Mouse (Mus musculus): ENCODE data around the gene Fmnl2. TPM values are rescaled to one million over a fixed set of nuclear protein-coding genes. Genes with fewer than 3 reads are reported as not detected.

The Fmnl2 gene
- polyA plus RNA-seq, 1 experiment: 1.3 TPM

DNA sequence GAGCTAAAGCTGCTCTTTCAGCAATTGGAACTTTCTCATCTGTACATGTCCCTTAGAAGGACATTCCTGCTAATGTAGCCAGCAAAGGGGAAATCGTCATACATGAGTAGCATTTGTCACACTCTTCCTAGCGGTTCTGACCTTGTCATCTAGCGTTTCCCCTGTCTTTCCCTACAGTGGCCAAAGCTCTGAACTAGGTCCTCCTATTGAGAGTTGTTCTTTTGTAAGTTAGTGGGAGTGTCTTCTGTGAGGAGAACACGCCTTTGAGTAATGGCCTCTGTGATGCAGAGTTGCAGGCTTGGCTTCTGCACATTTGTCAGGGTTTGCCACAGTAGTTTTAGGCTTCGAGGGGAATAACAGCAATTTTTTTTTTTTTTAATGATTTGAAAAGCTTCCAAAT is 250.9 kb downstream of the Fmnl2 start:
- Histone ChIP-seq H3K4me1 (ENCODE audit: control insufficient read depth, insufficient read depth, low read length) (no peaks in the 10 kb centered on the region), H3K4me3 (ENCODE audit: control insufficient read depth, low read depth, low read length) (no peak overlapping the region), H3K36me3 (ENCODE audit: control insufficient read depth, insufficient read depth, low read length) (no peaks in the 10 kb centered on the region), H3K27me3 (ENCODE audit: control insufficient read depth, insufficient read depth, low read length) (no peaks in the 10 kb centered on the region), H3K27ac (ENCODE audit: control insufficient read depth, insufficient read depth, low read depth, low read length) (no peak overlapping the region)
- TF ChIP-seq POLR2A (IDR thresholded peaks at IDR 0.05; ENCODE audit: control insufficient read depth, low read depth, low read length) (no peak), CTCF (IDR thresholded peaks at IDR 0.05; ENCODE audit: control insufficient read depth, insufficient read depth, insufficient replicate concordance, low read depth, low read length) (no peak)

DNA sequence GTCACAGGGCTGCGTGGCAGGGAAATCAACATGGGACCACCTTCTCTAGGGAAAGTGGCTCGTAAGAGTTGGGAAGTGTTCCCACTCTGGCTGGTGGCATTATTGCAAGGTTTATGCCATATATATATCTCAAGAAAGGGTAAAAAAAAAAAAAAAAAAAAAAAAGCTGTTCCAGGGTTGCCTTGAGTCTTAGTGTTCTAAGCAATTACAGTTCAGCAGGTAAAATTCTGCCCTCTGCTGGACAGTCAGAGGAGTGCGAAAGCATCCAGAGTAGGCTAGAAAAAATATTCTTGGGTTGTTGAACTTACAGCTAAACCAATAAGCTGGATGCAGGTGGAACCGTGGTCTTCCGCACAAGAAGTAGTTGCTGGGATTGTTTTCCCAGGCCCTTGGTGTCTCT is 264.1 kb downstream of the Fmnl2 start:
- Histone ChIP-seq H3K36me3 (ENCODE audit: control insufficient read depth, insufficient read depth, low read length) (no peaks in the 10 kb centered on the region), H3K27me3 (ENCODE audit: control insufficient read depth, insufficient read depth, low read length) (no peaks in the 10 kb centered on the region), H3K4me3 (ENCODE audit: control insufficient read depth, low read depth, low read length) (no peak overlapping the region), H3K4me1 (ENCODE audit: control insufficient read depth, insufficient read depth, low read length) (no peaks in the 10 kb centered on the region), H3K27ac (ENCODE audit: control insufficient read depth, insufficient read depth, low read depth, low read length) (no peak overlapping the region)
- no peak for TF ChIP-seq POLR2A (IDR thresholded peaks at IDR 0.05; ENCODE audit: control insufficient read depth, low read depth, low read length)
- peak; percentile 23; the same call in 1 of the 2 replicates for TF ChIP-seq CTCF (IDR thresholded peaks at IDR 0.05; ENCODE audit: control insufficient read depth, insufficient read depth, insufficient replicate concordance, low read depth, low read length)

DNA sequence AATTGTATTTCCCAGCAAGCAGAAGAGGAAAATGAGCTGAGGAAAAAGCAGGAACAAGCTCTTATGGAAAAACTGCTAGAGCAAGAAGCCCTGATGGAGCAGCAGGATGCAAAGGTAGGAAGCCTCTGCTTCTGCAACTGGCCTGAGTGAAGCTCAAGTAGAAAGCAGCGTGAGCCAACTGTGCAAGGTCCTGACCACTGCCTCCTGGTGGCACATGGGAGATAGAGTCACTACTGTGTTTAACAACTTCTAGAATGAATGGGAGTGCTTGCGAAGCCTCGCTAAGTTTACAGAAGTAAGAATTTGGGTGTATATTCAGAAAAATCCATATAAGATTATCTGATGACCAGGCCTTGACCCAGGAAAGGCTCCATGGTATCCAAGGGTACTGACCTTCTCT is 268.3 kb downstream of the Fmnl2 start:
- TF ChIP-seq CTCF (IDR thresholded peaks at IDR 0.05; ENCODE audit: control insufficient read depth, insufficient read depth, insufficient replicate concordance, low read depth, low read length) (peak; percentile 22; the same call in 1 of the 2 replicates), POLR2A (IDR thresholded peaks at IDR 0.05; ENCODE audit: control insufficient read depth, low read depth, low read length) (no peak)
- no peak overlapping the region for H3K4me3 ChIP-seq (ENCODE audit: control insufficient read depth, low read depth, low read length)
- no peak overlapping the region for H3K27ac ChIP-seq (ENCODE audit: control insufficient read depth, insufficient read depth, low read depth, low read length)
- no peaks in the 10 kb centered on the region for H3K4me1 ChIP-seq (ENCODE audit: control insufficient read depth, insufficient read depth, low read length)
- H3K36me3 ChIP-seq (ENCODE audit: control insufficient read depth, insufficient read depth, low read length): no peaks in the 10 kb centered on the region
- no peaks in the 10 kb centered on the region for H3K27me3 ChIP-seq (ENCODE audit: control insufficient read depth, insufficient read depth, low read length)

DNA sequence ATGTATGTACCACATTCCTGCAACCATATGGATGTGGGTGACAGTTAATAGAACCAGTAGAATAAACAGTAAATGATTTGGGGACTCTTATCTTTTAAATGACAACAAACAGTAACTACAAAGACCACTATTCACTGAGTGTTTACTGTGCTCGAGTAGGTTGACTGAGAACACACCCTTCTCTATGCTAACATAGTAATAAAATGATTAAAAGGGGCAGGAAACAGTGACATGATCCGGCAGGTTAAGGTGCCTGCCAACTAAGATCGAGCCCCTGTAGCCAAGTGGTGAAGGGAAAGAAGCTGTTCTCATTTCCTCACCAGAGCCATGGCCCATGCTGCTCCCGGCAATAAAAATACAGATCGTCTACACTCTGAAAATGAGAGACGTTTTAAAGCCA is 271.4 kb downstream of the Fmnl2 start:
- Histone ChIP-seq H3K27me3 (ENCODE audit: control insufficient read depth, insufficient read depth, low read length) (no peaks in the 10 kb centered on the region), H3K4me3 (ENCODE audit: control insufficient read depth, low read depth, low read length) (no peak overlapping the region), H3K27ac (ENCODE audit: control insufficient read depth, insufficient read depth, low read depth, low read length) (no peak overlapping the region), H3K4me1 (ENCODE audit: control insufficient read depth, insufficient read depth, low read length) (no peaks in the 10 kb centered on the region), H3K36me3 (ENCODE audit: control insufficient read depth, insufficient read depth, low read length) (no peaks in the 10 kb centered on the region)
- TF ChIP-seq CTCF (IDR thresholded peaks at IDR 0.05; ENCODE audit: control insufficient read depth, insufficient read depth, insufficient replicate concordance, low read depth, low read length): no peak
- no peak for TF ChIP-seq POLR2A (IDR thresholded peaks at IDR 0.05; ENCODE audit: control insufficient read depth, low read depth, low read length)

DNA sequence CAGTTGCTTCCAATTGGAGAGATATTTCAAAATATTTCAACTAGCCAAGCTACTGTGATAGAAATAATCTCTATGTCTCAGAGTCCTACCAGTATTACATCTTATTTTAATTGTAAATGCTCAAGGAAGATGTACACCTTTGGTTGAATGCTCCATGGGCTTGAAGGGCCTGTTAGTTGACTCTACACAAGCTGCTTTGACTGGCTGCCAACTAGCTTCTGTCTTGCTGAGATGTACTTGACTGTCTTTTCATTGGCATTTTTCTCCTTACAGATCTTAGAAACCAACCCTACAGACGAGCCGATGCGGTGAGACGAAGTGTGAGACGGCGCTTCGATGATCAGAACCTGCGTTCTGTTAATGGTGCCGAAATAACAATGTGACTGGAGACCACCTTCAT is 273.9 kb downstream of the Fmnl2 start:
- Histone ChIP-seq H3K4me1 (ENCODE audit: control insufficient read depth, insufficient read depth, low read length) (no peaks in the 10 kb centered on the region), H3K4me3 (ENCODE audit: control insufficient read depth, low read depth, low read length) (no peak overlapping the region), H3K27me3 (ENCODE audit: control insufficient read depth, insufficient read depth, low read length) (no peaks in the 10 kb centered on the region), H3K36me3 (ENCODE audit: control insufficient read depth, insufficient read depth, low read length) (no peaks in the 10 kb centered on the region), H3K27ac (ENCODE audit: control insufficient read depth, insufficient read depth, low read depth, low read length) (no peak overlapping the region)
- TF ChIP-seq CTCF (IDR thresholded peaks at IDR 0.05; ENCODE audit: control insufficient read depth, insufficient read depth, insufficient replicate concordance, low read depth, low read length) (no peak), POLR2A (IDR thresholded peaks at IDR 0.05; ENCODE audit: control insufficient read depth, low read depth, low read length) (no peak)

DNA sequence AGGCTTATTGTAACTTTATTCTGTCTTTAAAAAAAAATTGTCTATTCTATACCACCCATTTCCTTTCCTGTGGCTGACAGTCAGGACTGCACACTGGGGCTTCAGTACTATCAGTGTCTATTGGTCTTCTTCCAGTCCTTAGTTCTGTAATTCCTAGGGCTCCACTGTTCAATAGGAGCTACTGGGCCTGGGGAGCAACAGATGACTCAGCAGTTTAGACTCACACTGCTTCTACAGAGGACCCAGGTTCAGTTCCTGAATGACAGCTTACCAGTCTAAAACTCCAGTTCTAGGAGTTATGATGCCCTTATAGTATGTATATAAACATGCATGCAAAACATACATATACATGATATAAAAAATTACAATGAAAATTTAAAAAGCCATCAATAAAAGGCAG is 289.2 kb downstream of the Fmnl2 start:
- Histone ChIP-seq H3K27me3 (ENCODE audit: control insufficient read depth, insufficient read depth, low read length) (no peaks in the 10 kb centered on the region), H3K4me3 (ENCODE audit: control insufficient read depth, low read depth, low read length) (no peak overlapping the region), H3K27ac (ENCODE audit: control insufficient read depth, insufficient read depth, low read depth, low read length) (no peak overlapping the region), H3K4me1 (ENCODE audit: control insufficient read depth, insufficient read depth, low read length) (no peaks in the 10 kb centered on the region), H3K36me3 (ENCODE audit: control insufficient read depth, insufficient read depth, low read length) (peaks cover 3% of the 10 kb centered on the region)
- TF ChIP-seq POLR2A (IDR thresholded peaks at IDR 0.05; ENCODE audit: control insufficient read depth, low read depth, low read length): no peak
- TF ChIP-seq CTCF (IDR thresholded peaks at IDR 0.05; ENCODE audit: control insufficient read depth, insufficient read depth, insufficient replicate concordance, low read depth, low read length): no peak

DNA sequence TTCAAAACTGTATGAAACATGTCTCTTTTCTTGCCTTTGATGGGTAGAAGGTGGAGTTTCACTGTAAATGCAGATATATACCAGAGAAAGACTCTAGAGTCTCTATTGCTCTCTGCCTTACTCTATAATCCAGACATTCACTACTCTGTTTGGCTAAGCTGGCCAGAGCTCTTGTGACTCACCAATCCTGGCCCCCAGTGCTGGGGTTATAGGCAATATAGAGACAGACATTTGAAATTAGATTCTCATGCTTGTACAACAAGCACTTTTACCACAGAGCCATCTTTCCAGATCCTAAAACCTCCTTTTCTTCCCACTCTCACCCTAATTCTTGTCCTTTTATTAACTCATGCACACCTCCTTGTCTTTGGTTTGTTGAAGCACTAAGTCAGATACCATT is 316.3 kb downstream of the Fmnl2 start:
- no peaks in the 10 kb centered on the region for H3K27me3 ChIP-seq (ENCODE audit: control insufficient read depth, insufficient read depth, low read length)
- H3K4me3 ChIP-seq (ENCODE audit: control insufficient read depth, low read depth, low read length): no peak overlapping the region
- H3K27ac ChIP-seq (ENCODE audit: control insufficient read depth, insufficient read depth, low read depth, low read length): no peak overlapping the region
- no peaks in the 10 kb centered on the region for H3K36me3 ChIP-seq (ENCODE audit: control insufficient read depth, insufficient read depth, low read length)
- H3K4me1 ChIP-seq (ENCODE audit: control insufficient read depth, insufficient read depth, low read length): no peaks in the 10 kb centered on the region
- no peak for TF ChIP-seq POLR2A (IDR thresholded peaks at IDR 0.05; ENCODE audit: control insufficient read depth, low read depth, low read length)
- no peak for TF ChIP-seq CTCF (IDR thresholded peaks at IDR 0.05; ENCODE audit: control insufficient read depth, insufficient read depth, insufficient replicate concordance, low read depth, low read length)

DNA sequence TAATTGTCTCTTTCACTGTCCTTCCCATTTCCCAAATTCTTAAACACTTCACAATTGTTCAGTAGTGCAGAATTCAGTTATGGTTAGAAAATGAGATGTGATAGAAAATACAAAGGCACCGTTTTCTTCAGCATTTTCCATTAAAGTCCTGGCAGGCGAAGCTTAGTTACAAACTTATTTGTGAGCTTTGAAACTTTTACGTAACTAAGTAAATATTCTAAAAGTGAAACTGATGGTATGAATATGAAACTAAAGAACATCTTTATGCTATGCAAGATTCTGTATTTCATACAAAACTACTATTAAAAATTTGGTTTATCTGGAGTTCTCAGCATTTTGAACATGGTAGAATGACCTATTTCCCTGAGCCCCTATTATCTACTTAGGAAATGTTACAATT is 321.3 kb downstream of the Fmnl2 start:
- TF ChIP-seq POLR2A (IDR thresholded peaks at IDR 0.05; ENCODE audit: control insufficient read depth, low read depth, low read length) (no peak), CTCF (IDR thresholded peaks at IDR 0.05; ENCODE audit: control insufficient read depth, insufficient read depth, insufficient replicate concordance, low read depth, low read length) (no peak)
- Histone ChIP-seq H3K4me3 (ENCODE audit: control insufficient read depth, low read depth, low read length) (no peak overlapping the region), H3K27me3 (ENCODE audit: control insufficient read depth, insufficient read depth, low read length) (no peaks in the 10 kb centered on the region), H3K36me3 (ENCODE audit: control insufficient read depth, insufficient read depth, low read length) (no peaks in the 10 kb centered on the region; the same call in 1 of the 2 replicates), H3K27ac (ENCODE audit: control insufficient read depth, insufficient read depth, low read depth, low read length) (no peak overlapping the region), H3K4me1 (ENCODE audit: control insufficient read depth, insufficient read depth, low read length) (no peaks in the 10 kb centered on the region)

Measured in testis, adult 2 months (tissue).